Mouse (Mus musculus) kidney, adult 2 months (tissue): Measurements from ENCODE around the gene Man1a2. TPM values are rescaled to one million over a fixed set of nuclear protein-coding genes. Genes with fewer than 3 reads are reported as not detected.

Source experiments
- DNase-seq: peaks from one replicate; pipeline ENCODE4 v3.0.0; 2021
- H3K27ac ChIP-seq: fragments of 200-500 bp; 2 replicates; pipeline ENCODE4 v1.5.1; 2012; ENCODE audit warnings: low read depth, low read length, control low read depth, inconsistent platforms; ENCODE audit not compliant: insufficient read depth
- H3K27me3 ChIP-seq: fragments of 200-500 bp; replicated peaks from 2 replicates; pipeline ENCODE4 v1.6.1; 2012; ENCODE audit warnings: mild to moderate bottlenecking, moderate library complexity, low read length, inconsistent platforms; ENCODE audit not compliant: control insufficient read depth, insufficient read depth
- H3K36me3 ChIP-seq: fragments of 200-500 bp; 2 replicates; pipeline ENCODE4 v1.6.1; 2012; ENCODE audit warnings: mild to moderate bottlenecking, moderate library complexity, low read length, inconsistent platforms; ENCODE audit not compliant: control insufficient read depth, insufficient read depth
- H3K4me1 ChIP-seq: fragments of 200-500 bp; 2 replicates; pipeline ENCODE4 v1.6.1; 2011; ENCODE audit warnings: low read length; ENCODE audit not compliant: control insufficient read depth, insufficient read depth
- H3K4me3 ChIP-seq: fragments of 200-500 bp; 2 replicates; pipeline ENCODE4 v1.5.1; 2011; ENCODE audit warnings: mild to moderate bottlenecking, low read depth, low read length, control low read depth; ENCODE audit not compliant: insufficient read depth
- CTCF ChIP-seq: fragments of 200-500 bp; conservative IDR thresholded peaks from 2 replicates; pipeline ENCODE4 v1.5.1; 2011; ENCODE audit warnings: low read depth, mild to moderate bottlenecking, control low read depth, low read length, moderate library complexity, mixed read lengths; ENCODE audit not compliant: insufficient read depth, insufficient read length
- POLR2A ChIP-seq: fragments of 200-500 bp; IDR thresholded peaks from one replicate; pipeline ENCODE4 v1.6.1; 2011; ENCODE audit warnings: low read depth, low read length, control low read depth
- WGBS: fragments of 180-500 bp; shearing (Covaris S2); methylation state at CpG from one replicate; pipeline ENCODE4 v1.1.7; 2018; 5-methylcytosine and 5-hydroxymethylcytosine counted together
- polyA plus RNA-seq: library from polyadenylated mRNA; depleted of rRNA; stranded (reverse); fragments of >200 nt; gene quantifications from 2 replicates; pipeline ENCODE4 v1.2.3, GENCODE M21; 2012; rRNA removed

Man1a2 gene
- polyA plus RNA-seq: 8.7 and 9.5 TPM in 2 replicates

DNA sequence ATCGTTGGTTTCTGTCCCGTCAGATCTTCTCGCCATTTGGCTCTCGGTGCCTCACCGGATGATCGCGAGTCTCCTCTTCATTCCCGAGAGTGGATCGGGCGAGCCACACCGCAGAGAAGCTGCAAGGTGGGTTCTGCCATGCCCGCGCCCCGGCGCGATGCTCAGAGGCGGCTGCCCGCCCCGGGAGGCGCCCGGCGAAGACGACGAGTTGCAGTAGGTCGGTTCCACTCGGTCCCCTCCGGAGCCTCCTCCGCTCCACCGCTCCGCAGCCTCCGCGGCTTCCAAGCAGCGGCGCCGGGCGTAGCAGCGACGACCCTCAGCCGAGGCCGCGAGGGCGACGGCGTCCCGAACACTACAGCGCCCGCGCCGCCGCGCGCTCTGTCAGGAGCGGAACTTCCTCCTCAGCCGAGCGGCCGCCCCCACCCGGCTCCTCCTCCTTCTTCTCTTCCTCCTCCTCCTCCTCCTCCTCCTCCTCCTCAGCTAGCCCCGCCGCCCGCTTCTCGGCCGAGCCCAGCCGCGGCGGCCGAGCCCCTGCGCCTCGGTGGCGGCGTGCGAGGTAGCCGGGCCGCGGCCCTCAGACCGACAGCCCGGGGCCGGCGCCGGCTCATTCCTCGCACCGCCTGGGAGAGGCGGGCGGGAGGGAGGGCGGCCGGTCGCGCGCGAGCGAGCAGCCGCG is at the start of gene Man1a2:
Gene Man1a2 (minus strand): TSS at position 417 of the 676 bp plus-strand sequence.
- Histone ChIP-seq H3K4me3 (peak within 1 kb of the TSS; percentile 95), H3K4me1 (peaks cover 16% of the 10 kb centered on the region), H3K36me3 (no peaks in the 10 kb centered on the region), H3K27ac (peak within 1 kb of the TSS; percentile 90), H3K27me3 (no peaks in the 10 kb centered on the region)
- under 1% methylated on average over 89 of the region's 92 CpGs for WGBS
- DNase-seq: peak; percentile 92
- TF ChIP-seq POLR2A (peak; percentile 71), CTCF (no peak)

DNA sequence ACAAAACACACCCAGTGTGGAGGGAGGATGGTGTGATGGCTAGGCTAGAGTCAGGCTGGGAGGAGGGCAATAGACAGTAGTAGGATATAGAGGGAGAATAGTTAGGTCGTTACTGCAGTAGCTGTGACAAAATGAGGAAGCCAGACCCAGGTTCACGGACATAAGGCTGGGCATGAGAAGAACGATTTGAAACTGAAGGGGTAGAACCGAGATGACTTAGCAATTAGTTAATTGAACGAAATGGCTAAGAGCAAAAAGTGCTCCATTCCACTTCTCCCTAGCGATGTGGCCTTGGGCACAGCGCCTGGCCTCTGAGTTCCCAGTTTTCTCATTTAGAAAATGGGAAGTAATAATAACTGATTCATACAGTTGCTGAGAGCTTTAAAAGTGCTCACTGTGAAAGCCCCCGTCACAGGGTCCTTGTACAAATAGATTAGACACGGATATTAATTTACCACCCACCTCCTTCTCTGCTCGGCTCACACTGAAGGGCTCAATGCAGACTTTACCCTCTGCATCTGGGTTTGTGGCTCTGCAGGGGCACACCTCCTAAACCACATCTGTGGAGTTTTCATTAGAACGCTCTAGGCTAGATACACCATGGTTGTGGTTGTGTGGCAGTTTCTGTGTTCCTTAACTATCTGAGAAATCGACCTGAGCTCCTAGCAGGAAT is 49.3 kb upstream of the Man1a2 start:
- Histone ChIP-seq H3K27me3 (no peaks in the 10 kb centered on the region), H3K4me1 (no peaks in the 10 kb centered on the region), H3K27ac (no peak overlapping the region), H3K36me3 (no peaks in the 10 kb centered on the region), H3K4me3 (no peak overlapping the region)
- DNase-seq: no peak
- no peak for TF ChIP-seq POLR2A
- TF ChIP-seq CTCF: no peak
- 60% methylated on average over 12 of the region's 12 CpGs for WGBS

DNA sequence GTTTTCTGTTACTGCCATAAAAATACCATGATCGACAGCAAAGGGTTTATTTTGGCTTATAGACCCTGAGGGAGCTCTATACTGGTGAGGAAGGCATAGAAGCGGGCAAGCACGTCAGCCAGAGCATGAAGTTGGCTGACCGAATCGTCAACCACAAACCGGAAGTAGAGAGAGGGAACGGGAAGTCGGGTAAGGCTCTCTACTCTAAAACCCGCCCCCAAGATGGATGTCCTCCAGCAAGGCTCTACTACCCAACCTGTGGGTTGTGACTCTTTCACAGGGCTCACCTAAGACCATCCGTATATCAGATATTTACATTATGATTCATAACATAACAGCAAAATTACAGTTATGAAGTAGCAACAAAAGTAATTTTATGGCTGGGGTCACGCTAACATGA is 46.6 kb upstream of the Man1a2 start:
- no peak overlapping the region for H3K27ac ChIP-seq
- DNase-seq: no peak
- no peak for TF ChIP-seq POLR2A
- no peak for TF ChIP-seq CTCF

DNA sequence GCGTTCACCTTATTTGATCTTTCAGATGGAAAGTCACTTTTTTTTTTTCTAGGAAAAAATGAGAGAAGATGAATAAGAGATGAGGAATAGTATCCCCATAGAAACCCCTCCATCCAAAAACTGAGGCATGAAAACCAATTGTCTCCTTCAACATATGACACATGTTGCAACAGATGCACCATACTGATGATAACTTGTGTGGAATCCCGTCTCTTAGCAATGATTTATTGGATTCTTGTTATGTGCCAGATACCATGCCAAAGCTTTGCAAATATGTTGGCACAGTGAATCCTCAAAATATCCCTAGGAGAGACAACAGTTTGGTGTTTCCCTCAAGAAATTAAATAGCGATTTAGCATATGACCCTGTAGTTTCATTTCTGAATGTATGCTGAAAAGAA is 46.0 kb upstream of the Man1a2 start:
- no peaks in the 10 kb centered on the region for H3K36me3 ChIP-seq
- H3K4me3 ChIP-seq: no peak overlapping the region
- TF ChIP-seq CTCF: no peak
- TF ChIP-seq POLR2A: no peak
- no peak for DNase-seq
- WGBS: 84% methylated on average over 3 of the region's 3 CpGs
- H3K27me3 ChIP-seq: no peaks in the 10 kb centered on the region
- no peak overlapping the region for H3K27ac ChIP-seq
- no peaks in the 10 kb centered on the region for H3K4me1 ChIP-seq

More for the DNA sequence above, 46.6 kb upstream of the Man1a2 start:
- Histone ChIP-seq H3K27me3 (no peaks in the 10 kb centered on the region), H3K36me3 (no peaks in the 10 kb centered on the region), H3K4me3 (no peak overlapping the region), H3K4me1 (no peaks in the 10 kb centered on the region)
- 84% methylated on average over 11 of the region's 11 CpGs for WGBS

DNA sequence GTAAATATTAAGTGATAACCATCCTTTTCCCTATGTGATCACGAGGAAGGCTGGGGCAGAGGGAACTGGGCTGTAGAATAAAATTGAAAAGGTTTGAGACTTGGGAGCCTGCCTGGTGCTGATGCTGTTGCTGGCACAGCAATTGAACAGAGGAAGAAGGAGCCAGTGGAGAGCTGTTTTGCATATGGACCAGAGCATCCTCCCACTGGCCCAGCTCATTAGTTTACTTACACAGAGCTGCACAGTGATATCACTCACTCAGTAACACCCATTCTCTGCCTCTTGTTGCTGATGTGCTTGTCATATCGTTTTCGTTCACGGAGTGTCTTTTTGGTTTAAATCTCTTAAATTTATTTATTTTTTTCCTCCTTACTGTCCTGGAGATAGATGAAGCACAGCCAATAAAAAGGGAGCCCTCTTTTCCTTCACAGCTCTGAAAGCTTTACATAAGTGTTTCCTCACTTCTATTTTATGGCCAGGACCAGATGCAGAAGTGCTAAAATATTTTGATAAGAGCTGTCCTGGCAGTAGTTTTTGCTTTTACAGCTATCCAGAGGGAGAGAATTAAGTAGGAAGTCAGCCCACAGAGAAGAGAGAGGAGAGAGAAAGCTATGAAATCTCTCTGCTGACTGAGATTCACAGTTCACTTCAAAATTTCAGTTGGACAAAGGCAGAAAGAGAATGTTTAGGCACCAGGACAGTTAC is 42.9 kb upstream of the Man1a2 start:
- H3K36me3 ChIP-seq: no peaks in the 10 kb centered on the region
- H3K4me3 ChIP-seq: no peak overlapping the region
- WGBS: 77% methylated on average over 4 of the region's 4 CpGs
- no peaks in the 10 kb centered on the region for H3K27me3 ChIP-seq
- H3K4me1 ChIP-seq: no peaks in the 10 kb centered on the region
- H3K27ac ChIP-seq: no peak overlapping the region
- no peak for DNase-seq
- no peak for TF ChIP-seq CTCF
- TF ChIP-seq POLR2A: no peak

DNA sequence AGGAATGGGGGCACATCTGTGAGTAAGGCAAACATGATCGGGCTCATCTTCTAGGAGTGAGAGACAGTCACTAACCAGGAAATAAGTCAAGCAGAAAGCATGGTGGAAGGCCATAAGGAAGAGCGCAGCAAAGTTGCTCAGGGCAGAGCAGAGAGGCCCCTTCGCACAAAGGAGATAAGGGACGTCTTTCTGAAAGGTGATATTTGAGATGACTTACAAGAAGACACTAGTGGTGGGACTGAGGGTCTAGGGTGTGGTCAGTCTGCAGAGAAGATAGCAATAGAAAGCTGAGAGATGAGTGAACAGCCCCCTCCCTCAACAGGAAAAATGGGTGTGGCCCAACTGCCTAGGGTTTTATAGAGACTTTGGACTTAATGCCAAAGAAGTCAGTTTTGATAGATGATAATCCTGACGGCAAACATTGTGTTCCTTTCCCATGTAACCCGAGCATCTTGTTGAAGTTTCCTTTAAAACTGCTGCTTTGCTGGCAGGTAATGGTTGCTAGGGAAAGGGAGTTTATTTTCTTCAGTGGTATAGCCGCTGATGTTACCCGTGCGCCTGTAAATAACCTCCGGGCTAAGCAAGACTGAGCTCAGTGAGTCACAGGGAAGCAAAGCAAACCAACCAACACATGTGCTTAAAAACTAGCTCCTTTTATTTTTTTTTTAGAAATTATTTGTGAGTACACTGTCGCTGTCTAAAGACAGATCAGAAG is 40.8 kb upstream of the Man1a2 start:
- DNase-seq: no peak
- Histone ChIP-seq H3K27me3 (no peaks in the 10 kb centered on the region), H3K36me3 (no peaks in the 10 kb centered on the region), H3K4me1 (no peaks in the 10 kb centered on the region), H3K27ac (no peak overlapping the region), H3K4me3 (no peak overlapping the region)
- 71% methylated on average over 11 of the region's 11 CpGs for WGBS
- TF ChIP-seq POLR2A: no peak
- no peak for TF ChIP-seq CTCF
